18 mouse cellular contexts compared by ENCODE assay signal in the genomic region with DNA sequence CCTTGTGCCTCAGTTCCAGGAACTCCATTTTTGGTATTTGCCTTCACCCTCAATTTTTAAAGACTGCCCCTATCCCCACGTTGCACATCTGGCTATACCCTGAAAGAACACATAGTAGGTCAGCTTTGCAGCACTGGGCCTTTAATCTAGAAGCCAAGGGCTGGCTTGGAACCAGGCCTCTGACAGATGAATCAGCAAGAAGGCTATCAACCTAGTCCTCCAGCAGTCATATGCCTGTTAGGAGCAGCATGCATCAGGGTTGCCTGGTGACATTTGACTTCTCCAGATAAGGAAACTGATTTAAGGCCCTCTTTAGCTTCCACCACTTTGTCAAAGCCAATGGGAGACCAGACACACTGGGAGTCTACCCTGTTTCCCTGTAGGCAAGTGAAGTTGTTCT.
DNase-seq lines count a peak whose midpoint lies in the region; ATAC-seq and TF ChIP-seq lines count a peak whose summit lies in the region.
"Had no signal": no experiment of that assay in that cellular context is flagged by ENCODE, and none has a peak within 500 bp of the region (broad histone marks: within the 10 kb centered on the region; RNA-seq: fewer than 3 reads in every experiment).

No protein-coding gene starts in this region.

- H3K4me1 ChIP-seq in liver, embryonic 12.5 days: 0 out of 2 replicates have a peak, but pooled peaks cover 7% of the 10 kb centered on the region
- no peaks in the 10 kb centered on the region; the same call in 1 of the 2 replicates for H3K4me1 ChIP-seq in liver, embryonic 11.5 days (replicated peaks; ENCODE audit: control insufficient read depth, insufficient read depth, low read length)
- peaks cover 3 to 29% of the 10 kb centered on the region in 2 experiments; a peak in 3 of 4 replicates for H3K4me1 ChIP-seq in CH12.LX (ENCODE audit: control insufficient read depth in 1 of 2, insufficient read depth in 2 of 2)
- H3K4me1 ChIP-seq in MEL (ENCODE audit: control insufficient read depth in 1 of 2, insufficient read depth in 2 of 2, low read length in 2 of 2): peaks cover 0 to 6% of the 10 kb centered on the region in 2 experiments; a peak in 2 of 4 replicates
- no peaks in the 10 kb centered on the region for H3K4me1 ChIP-seq in kidney, adult 2 months (ENCODE audit: control insufficient read depth, insufficient read depth, low read length)
- H3K4me1 ChIP-seq: embryonic facial prominence, embryonic 12.5 days; forebrain, embryonic 12.5 days had no signal

- dilution Hi-C loops in CH12.LX (cut with MboI; ENCODE audit: extremely low pct_ligation_motif_present, extremely low pct_unique_long_range_greater_than_20kb, low sequenced_read_pairs): no loop called here

- H3K27me3 ChIP-seq in liver, embryonic 12.5 days (replicated peaks): no peaks in the 10 kb centered on the region
- no peaks in the 10 kb centered on the region for H3K27me3 ChIP-seq in liver, embryonic 11.5 days (replicated peaks; ENCODE audit: control insufficient read depth, insufficient read depth, low read length)
- no peaks in the 10 kb centered on the region for H3K27me3 ChIP-seq in CH12.LX (replicated peaks)
- no peaks in the 10 kb centered on the region for H3K27me3 ChIP-seq in MEL (ENCODE audit: control insufficient read depth in 1 of 2, insufficient read depth in 2 of 2, low read length in 2 of 2)
- no peaks in the 10 kb centered on the region for H3K27me3 ChIP-seq in kidney, adult 2 months (replicated peaks; ENCODE audit: control insufficient read depth, insufficient read depth, low read length)
- H3K27me3 ChIP-seq: embryonic facial prominence, embryonic 12.5 days; forebrain, embryonic 12.5 days had no signal

- H3K27ac ChIP-seq in liver, embryonic 12.5 days: no peak overlapping the region
- no peak overlapping the region for H3K27ac ChIP-seq in liver, embryonic 11.5 days (ENCODE audit: low read depth, low read length)
- H3K27ac ChIP-seq in CH12.LX (ENCODE audit: insufficient read depth, low read depth): no peak overlapping the region
- no peak overlapping the region for H3K27ac ChIP-seq in MEL (ENCODE audit: control insufficient read depth, low read depth, low read length)
- H3K27ac ChIP-seq in kidney, adult 2 months (ENCODE audit: insufficient read depth, low read depth, low read length): no peak overlapping the region
- H3K27ac ChIP-seq: embryonic facial prominence, embryonic 12.5 days; forebrain, embryonic 12.5 days; heart, embryonic 10.5 days; hindbrain, embryonic 14.5 days had no signal

- in situ Hi-C loops in CH12.LX (cut with MboI; ENCODE audit: low pct_ligation_motif_present, low pct_unique_long_range_greater_than_20kb, low sequenced_read_pairs): no loop called here

- peaks cover 18% of the 10 kb centered on the region; the same call in 1 of the 2 replicates for H3K36me3 ChIP-seq in liver, embryonic 12.5 days
- H3K36me3 ChIP-seq in liver, embryonic 11.5 days (ENCODE audit: control insufficient read depth, insufficient read depth, low read length): no peaks in the 10 kb centered on the region; the same call in 1 of the 2 replicates
- H3K36me3 ChIP-seq in CH12.LX (replicated peaks in 1 of 2; ENCODE audit: control insufficient read depth in 1 of 2, insufficient read depth in 1 of 2, low read length in 1 of 2): peaks cover 33 to 78% of the 10 kb centered on the region in 2 experiments
- H3K36me3 ChIP-seq in MEL (ENCODE audit: control insufficient read depth in 1 of 2, insufficient read depth in 2 of 2, low read length in 2 of 2): no peaks in the 10 kb centered on the region; a peak in 1 of 4 replicates
- no peaks in the 10 kb centered on the region for H3K36me3 ChIP-seq in kidney, adult 2 months (ENCODE audit: control insufficient read depth, insufficient read depth, low read length)
- H3K36me3 ChIP-seq: embryonic facial prominence, embryonic 12.5 days; forebrain, embryonic 12.5 days had no signal

- no peak overlapping the region for H3K9ac ChIP-seq in liver, embryonic 12.5 days
- no peak overlapping the region for H3K9ac ChIP-seq in liver, embryonic 11.5 days (ENCODE audit: low read depth, low read length)
- H3K9ac ChIP-seq in CH12.LX (ENCODE audit: insufficient read depth, low read depth) (no peak overlapping the region), MEL (ENCODE audit: control insufficient read depth, low read depth, low read length, poor library complexity, severe bottlenecking) (no peak overlapping the region)
- H3K9ac ChIP-seq: embryonic facial prominence, embryonic 12.5 days; forebrain, embryonic 12.5 days; hindbrain, embryonic 14.5 days had no signal

- peak; percentile 57; the same call in 1 of the 2 replicates for ATAC-seq in liver, embryonic 12.5 days
- no peak; the same call in 1 of the 2 replicates for ATAC-seq in liver, embryonic 11.5 days (replicated peaks; ENCODE audit: low FRiP score)
- ATAC-seq: forebrain, embryonic 16.5 days had no signal

- TF ChIP-seq RAD21 in CH12.LX (IDR thresholded peaks at IDR 0.05; ENCODE audit: low read depth, low read length): no peak
- no peak for TF ChIP-seq RAD21 in MEL (IDR thresholded peaks at IDR 0.05; ENCODE audit: low read depth, low read length)

- no peak for TF ChIP-seq EP300 in CH12.LX (IDR thresholded peaks at IDR 0.05; ENCODE audit: low read length)
- peak; percentile 20 to 46; a peak in 2 of 4 replicates for TF ChIP-seq EP300 in MEL (IDR thresholded peaks at IDR 0.05; ENCODE audit: low read depth in 1 of 2, low read length in 2 of 2)

- H3K79me2 ChIP-seq in CH12.LX (replicated peaks; ENCODE audit: control insufficient read depth, extremely low read depth, insufficient read depth, poor library complexity, severe bottlenecking): no peaks in the 10 kb centered on the region
- H3K79me2 ChIP-seq in MEL (ENCODE audit: control insufficient read depth, insufficient read depth, low read length, poor library complexity): no peaks in the 10 kb centered on the region

- TF ChIP-seq POLR2A in CH12.LX (IDR thresholded peaks at IDR 0.05; ENCODE audit: low read depth, low read length): no peak
- no peak for TF ChIP-seq POLR2A in MEL (IDR thresholded peaks at IDR 0.05; ENCODE audit: control insufficient read depth in 1 of 2, insufficient read depth in 1 of 2, low read depth in 1 of 2, low read length in 2 of 2, poor library complexity in 1 of 2)
- TF ChIP-seq POLR2A in kidney, adult 2 months (IDR thresholded peaks at IDR 0.05; ENCODE audit: low read depth, low read length): no peak

- DNase-seq in liver, embryonic 11.5 days (ENCODE audit: low spot score): no peak
- DNase-seq in CH12.LX (ENCODE audit: extremely low read depth) (no peak), MEL (ENCODE audit: low read depth, low spot score) (peak; percentile 65)
- DNase-seq in adrenal gland, postnatal 25 days: peak; percentile 43
- no peak for DNase-seq in kidney, postnatal 10 days
- DNase-seq in right cerebral cortex, postnatal 36 days (ENCODE audit: low spot score in 2 of 2): no peak
- DNase-seq in kidney, adult 2 months: no peak
- DNase-seq: cerebellum, adult 11-12 months; cerebellum, adult 9-10 months; cerebellum, postnatal 25 days; gastrocnemius, postnatal 10 days had no signal

- H3K9me3 ChIP-seq in liver, embryonic 12.5 days (replicated peaks): no peaks in the 10 kb centered on the region
- no peaks in the 10 kb centered on the region for H3K9me3 ChIP-seq in liver, embryonic 11.5 days (ENCODE audit: control insufficient read depth, low read length)
- H3K9me3 ChIP-seq in CH12.LX (replicated peaks; ENCODE audit: low read length) (no peaks in the 10 kb centered on the region), MEL (replicated peaks; ENCODE audit: insufficient read depth, low read length) (no peaks in the 10 kb centered on the region)
- H3K9me3 ChIP-seq: embryonic facial prominence, embryonic 12.5 days; forebrain, embryonic 12.5 days; G1E; heart, embryonic 10.5 days had no signal

- TF ChIP-seq CTCF in CH12.LX (conservative IDR thresholded peaks at IDR 0.05 in 1 of 2, IDR thresholded peaks at IDR 0.05 in 1 of 2; ENCODE audit: low read depth in 2 of 2, low read length in 2 of 2): no peak
- TF ChIP-seq CTCF in MEL (IDR thresholded peaks at IDR 0.05 in 2 of 3, conservative IDR thresholded peaks at IDR 0.05 in 1 of 3; ENCODE audit: control insufficient read depth in 1 of 3, insufficient read depth in 1 of 3, low read depth in 2 of 3, low read length in 3 of 3, poor library complexity in 1 of 3, severe bottlenecking in 1 of 3): no peak
- no peak for TF ChIP-seq CTCF in kidney, adult 2 months (conservative IDR thresholded peaks at IDR 0.05; ENCODE audit: insufficient read depth, insufficient read length, low read depth, low read length)

- H3K4me3 ChIP-seq in liver, embryonic 12.5 days: no peak overlapping the region
- no peak overlapping the region for H3K4me3 ChIP-seq in liver, embryonic 11.5 days (ENCODE audit: low read depth, low read length)
- H3K4me3 ChIP-seq in CH12.LX (replicated peaks in 1 of 3; ENCODE audit: low read depth in 2 of 3, low read length in 2 of 3, poor library complexity in 1 of 3) (no peak overlapping the region), MEL (ENCODE audit: control insufficient read depth in 1 of 2, insufficient read depth in 1 of 2, low read depth in 2 of 2, low read length in 2 of 2) (no peak overlapping the region)
- no peak overlapping the region for H3K4me3 ChIP-seq in kidney, adult 2 months (ENCODE audit: insufficient read depth, low read depth, low read length)
- H3K4me3 ChIP-seq: embryonic facial prominence, embryonic 12.5 days; forebrain, embryonic 12.5 days; heart, embryonic 10.5 days had no signal

- no peak overlapping the region for H3K4me2 ChIP-seq in liver, embryonic 12.5 days
- H3K4me2 ChIP-seq in liver, embryonic 11.5 days: no peak overlapping the region
- H3K4me2 ChIP-seq in CH12.LX (ENCODE audit: insufficient read depth, low read depth, poor library complexity, severe bottlenecking): no peak overlapping the region
- H3K4me2 ChIP-seq: embryonic facial prominence, embryonic 12.5 days; forebrain, embryonic 12.5 days; hindbrain, embryonic 14.5 days had no signal

- 79% methylated on average over 1 of the region's 1 CpGs for WGBS in liver, embryonic 12.5 days (ENCODE audit: insufficient replicate concordance)
- 78% methylated on average over 1 of the region's 1 CpGs for WGBS in liver, embryonic 11.5 days
- 90% methylated on average over 1 of the region's 1 CpGs for WGBS in kidney, adult 2 months

TF ChIP-seq in CH12.LX, 34 proteins besides CTCF, POLR2A, EP300 and RAD21:
- TF ChIP-seq ZKSCAN1 (IDR thresholded peaks at IDR 0.05; ENCODE audit: borderline replicate concordance, low read depth, low read length) (peak; percentile 44; the same call in 1 of the 2 replicates), MAZ (IDR thresholded peaks at IDR 0.05; ENCODE audit: low read depth, low read length) (no peak)

TF ChIP-seq in MEL, 35 proteins besides CTCF, POLR2A, EP300 and RAD21 (continues in another document):
- TF ChIP-seq GATA1 (IDR thresholded peaks at IDR 0.05; ENCODE audit: low read depth, low read length) (peak; percentile 55; the same call in 1 of the 2 replicates), MEF2A (IDR thresholded peaks at IDR 0.05; ENCODE audit: extremely low read depth, insufficient replicate concordance, low read depth, low read length, poor library complexity, severe bottlenecking) (no peak), ZKSCAN1 (IDR thresholded peaks at IDR 0.05; ENCODE audit: low read depth, low read length) (peak; percentile 99), TCF12 (IDR thresholded peaks at IDR 0.05; ENCODE audit: low read depth, low read length) (peak; percentile 23; the same call in 1 of the 2 replicates), RCOR1 (IDR thresholded peaks at IDR 0.05; ENCODE audit: low read depth, low read length) (0 out of 2 replicates have a peak, but pooled peaks have one; percentile 30)

Comparison
In these comparisons a context has a peak if more than half of its experiments do, and no peak if none do; other contexts are left out.
1. DNase-seq: peak in MEL (single experiment) and adrenal gland, postnatal 25 days (single experiment); none in liver, embryonic 11.5 days (single experiment), CH12.LX (single experiment), kidney, postnatal 10 days (single experiment), right cerebral cortex, postnatal 36 days (0 of 2) and kidney, adult 2 months (single experiment).